Mouse (Mus musculus) small intestine, adult 2 months (tissue): ENCODE results near the gene Sppl2c. TPM values are rescaled to one million over a fixed set of nuclear protein-coding genes. Genes with fewer than 3 reads are reported as not detected.
A peak's percentile ranks its signal among the peaks of the same experiment; 100 is the strongest.

ENCODE experiments used
- H3K27ac ChIP-seq: fragments of 200-500 bp; 2 replicates; pipeline ENCODE4 v1.5.1; 2012; ENCODE audit warnings: low read depth, low read length, control low read depth, inconsistent platforms; ENCODE audit not compliant: insufficient read depth
- H3K27me3 ChIP-seq: fragments of 200-500 bp; 2 replicates; pipeline ENCODE4 v1.6.1; 2012; ENCODE audit warnings: mild to moderate bottlenecking, moderate library complexity, low read length, inconsistent platforms; ENCODE audit not compliant: control insufficient read depth, insufficient read depth
- H3K36me3 ChIP-seq: fragments of 200-500 bp; 2 replicates; pipeline ENCODE4 v1.6.1; 2012; ENCODE audit warnings: mild to moderate bottlenecking, low read length, control low read depth, inconsistent platforms; ENCODE audit not compliant: control insufficient read depth, insufficient read depth
- H3K4me1 ChIP-seq: fragments of 200-500 bp; 2 replicates; pipeline ENCODE4 v1.6.1; 2012; ENCODE audit warnings: low read length, inconsistent platforms, mixed read lengths; ENCODE audit not compliant: control insufficient read depth, insufficient read depth, insufficient read length
- H3K4me3 ChIP-seq: fragments of 200-500 bp; 2 replicates; pipeline ENCODE4 v1.5.1; 2012; ENCODE audit warnings: low read depth, mild to moderate bottlenecking, control low read depth, inconsistent platforms, low read length, moderate library complexity
- CTCF ChIP-seq: fragments of 200-500 bp; IDR thresholded peaks from 2 replicates; pipeline ENCODE4 v1.5.1; 2012; ENCODE audit warnings: low read depth, mild to moderate bottlenecking, control low read depth, inconsistent platforms, low read length, moderate library complexity, mixed read lengths; ENCODE audit not compliant: insufficient replicate concordance, insufficient read length; ENCODE audit errors: extremely low read depth
- POLR2A ChIP-seq: fragments of 200-500 bp; IDR thresholded peaks from 2 replicates; pipeline ENCODE4 v1.6.1; 2012; ENCODE audit warnings: low read depth, mild to moderate bottlenecking, control low read depth, inconsistent platforms, low read length, moderate library complexity
- WGBS: fragments of 180-500 bp; shearing (Covaris S2); methylation state at CpG from one replicate; pipeline ENCODE4 v1.1.7; 2018; 5-methylcytosine and 5-hydroxymethylcytosine counted together
- polyA plus RNA-seq: library from polyadenylated mRNA; depleted of rRNA; stranded (reverse); fragments of >200 nt; gene quantifications from 2 replicates; pipeline ENCODE4 v1.2.3, GENCODE M21; 2012

Sppl2c gene
- polyA plus RNA-seq, 1 experiment, result not detected

DNA sequence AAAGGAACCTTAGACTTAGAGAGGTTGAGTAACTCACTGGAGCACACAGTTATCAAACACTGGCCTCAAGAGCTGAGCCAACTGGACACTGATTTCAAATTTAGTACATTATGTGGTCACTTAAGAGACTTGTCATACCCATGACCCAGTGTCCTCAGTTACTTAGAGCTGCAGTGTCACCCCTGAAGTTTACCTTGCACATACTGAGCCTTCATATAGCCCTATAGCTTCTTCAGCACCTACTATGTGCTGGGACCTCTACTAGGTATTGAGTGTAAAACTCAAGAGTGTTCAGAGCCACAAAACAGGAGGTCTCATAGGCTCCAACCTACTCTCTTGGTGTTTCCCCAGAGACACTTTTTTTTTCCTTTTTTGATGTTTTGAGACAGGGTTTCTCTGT is 30.2 kb upstream of the Sppl2c start:
- no peaks in the 10 kb centered on the region for H3K4me1 ChIP-seq
- no peak overlapping the region for H3K4me3 ChIP-seq
- TF ChIP-seq POLR2A, result no peak
- TF ChIP-seq CTCF, result no peak
- no peaks in the 10 kb centered on the region for H3K36me3 ChIP-seq
- H3K27ac ChIP-seq, result no peak overlapping the region
- peaks cover 4% of the 10 kb centered on the region for H3K27me3 ChIP-seq

GRCm38 (mm10) chr11:104156391-104156790 is 29.7 kb upstream of the Sppl2c start:
- Histone ChIP-seq H3K4me3 (no peak overlapping the region), H3K27ac (no peak overlapping the region), H3K4me1 (no peaks in the 10 kb centered on the region), H3K36me3 (no peaks in the 10 kb centered on the region), H3K27me3 (peaks cover 4% of the 10 kb centered on the region)
- 47% methylated on average over 3 of the region's 3 CpGs for WGBS
- TF ChIP-seq POLR2A (no peak), CTCF (no peak)

GRCm38 (mm10) chr11:104157603-104158259 is 28.4 kb upstream of the Sppl2c start:
- no peak for TF ChIP-seq CTCF
- no peak for TF ChIP-seq POLR2A
- H3K4me3 ChIP-seq, result no peak overlapping the region
- H3K4me1 ChIP-seq, result no peaks in the 10 kb centered on the region
- H3K27me3 ChIP-seq, result peaks cover 4% of the 10 kb centered on the region
- WGBS, result 8% methylated on average over 23 of the region's 23 CpGs
- no peaks in the 10 kb centered on the region for H3K36me3 ChIP-seq
- H3K27ac ChIP-seq, result no peak overlapping the region

DNA sequence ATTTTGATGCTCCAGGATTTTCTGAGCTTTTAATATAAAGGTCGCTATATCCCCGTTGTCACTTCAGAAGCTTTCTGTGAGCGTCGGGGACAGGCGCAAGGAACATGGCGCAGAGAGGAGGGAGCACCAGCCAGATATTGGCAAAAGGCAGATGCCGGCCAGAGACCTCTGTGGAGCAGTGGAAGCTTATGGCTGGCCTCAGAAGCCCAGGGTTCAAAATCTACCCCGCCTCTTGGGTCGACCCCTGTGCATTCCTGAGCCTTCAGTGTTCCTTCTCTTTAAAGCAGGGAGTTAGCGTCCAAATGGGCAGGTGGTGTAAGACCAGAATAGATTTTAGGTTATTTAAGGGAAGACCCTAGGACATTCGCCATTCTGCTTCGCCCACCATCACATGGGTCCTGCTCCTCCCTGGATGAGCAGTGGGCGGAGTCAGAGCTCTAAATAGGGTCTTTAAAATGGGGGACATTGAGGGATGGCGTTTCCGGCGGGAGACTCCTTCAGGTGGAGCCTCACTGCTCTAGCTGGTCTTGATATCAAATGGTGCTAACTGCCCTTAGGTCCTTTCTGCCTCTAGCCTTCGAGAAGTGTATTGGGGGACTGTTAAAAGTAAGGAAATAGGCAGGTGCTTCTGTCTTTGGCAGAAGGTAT is 27.7 kb upstream of the Sppl2c start:
- WGBS, result 12% methylated on average over 17 of the region's 17 CpGs
- TF ChIP-seq CTCF (no peak), POLR2A (no peak)
- H3K4me3 ChIP-seq, result no peak overlapping the region
- H3K27me3 ChIP-seq, result peaks cover 4% of the 10 kb centered on the region
- no peaks in the 10 kb centered on the region for H3K36me3 ChIP-seq
- H3K4me1 ChIP-seq, result no peaks in the 10 kb centered on the region
- H3K27ac ChIP-seq, result no peak overlapping the region

GRCm38 (mm10) chr11:104159769-104160272 is 26.3 kb upstream of the Sppl2c start:
- TF ChIP-seq CTCF, result no peak
- no peak for TF ChIP-seq POLR2A

GRCm38 (mm10) chr11:104161153-104161552 is 25.0 kb upstream of the Sppl2c start:
- Histone ChIP-seq H3K27me3 (peaks cover 4% of the 10 kb centered on the region), H3K4me3 (no peak overlapping the region), H3K36me3 (no peaks in the 10 kb centered on the region), H3K27ac (no peak overlapping the region), H3K4me1 (no peaks in the 10 kb centered on the region)
- 73% methylated on average over 5 of the region's 5 CpGs for WGBS
- TF ChIP-seq POLR2A (no peak), CTCF (no peak)

More at GRCm38 (mm10) chr11:104159769-104160272, 26.3 kb upstream of the Sppl2c start:
- no peak overlapping the region for H3K27ac ChIP-seq
- WGBS, result 70% methylated on average over 4 of the region's 4 CpGs
- H3K36me3 ChIP-seq, result no peaks in the 10 kb centered on the region
- no peaks in the 10 kb centered on the region for H3K4me1 ChIP-seq
- peaks cover 4% of the 10 kb centered on the region for H3K27me3 ChIP-seq
- H3K4me3 ChIP-seq, result no peak overlapping the region

- WGBS, result 83% methylated on average over 10 of the region's 10 CpGs
- TF ChIP-seq POLR2A (no peak), CTCF (no peak)
- H3K4me1 ChIP-seq, result no peaks in the 10 kb centered on the region
- H3K4me3 ChIP-seq, result no peak overlapping the region
- no peaks in the 10 kb centered on the region for H3K27me3 ChIP-seq
- H3K36me3 ChIP-seq, result no peaks in the 10 kb centered on the region
- H3K27ac ChIP-seq, result no peak overlapping the region
Observed at GRCm38 (mm10) chr11:104164257-104164656, 21.9 kb upstream of the Sppl2c start.

DNA sequence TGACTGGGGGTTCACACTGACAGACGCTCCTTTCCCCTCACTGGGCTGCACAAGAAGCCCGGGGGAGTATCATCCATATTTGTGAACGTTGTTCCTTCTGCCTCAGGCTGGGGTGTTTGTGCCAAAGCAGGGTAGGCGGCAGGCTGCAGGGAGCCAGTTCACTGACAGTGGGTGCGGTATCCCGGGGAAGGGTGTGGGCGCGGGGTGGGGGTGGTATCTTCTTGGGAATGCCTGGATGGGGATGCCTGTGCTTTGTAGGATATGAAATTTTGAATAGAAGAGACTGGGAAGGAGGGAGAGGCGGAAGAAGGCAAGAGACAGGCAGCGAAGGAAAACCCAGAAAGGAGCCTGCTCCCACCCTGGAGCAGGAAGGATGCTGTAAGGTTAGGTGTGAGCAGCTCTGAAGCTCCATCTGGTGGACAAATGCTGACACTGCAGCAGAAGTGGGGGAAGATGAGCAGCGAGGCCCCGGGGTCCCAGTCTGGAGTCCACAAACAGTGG is 14.8 kb upstream of the Sppl2c start:
- no peak for TF ChIP-seq POLR2A
- peak; percentile 89; the same call in 1 of the 2 replicates for TF ChIP-seq CTCF
- 34% methylated on average over 12 of the region's 12 CpGs for WGBS
- no peaks in the 10 kb centered on the region for H3K4me1 ChIP-seq
- no peaks in the 10 kb centered on the region for H3K27me3 ChIP-seq
- H3K27ac ChIP-seq, result no peak overlapping the region
- no peaks in the 10 kb centered on the region for H3K36me3 ChIP-seq
- no peak overlapping the region for H3K4me3 ChIP-seq
